In genomic region chr7:107465081-107465480, GRCm38 (mm10) we compare ENCODE assay signal across 20 mouse cellular contexts.
A peak's percentile ranks its signal among the peaks of the same experiment; 100 is the strongest.
DNase-seq lines count a peak whose midpoint lies in the region; ATAC-seq and TF ChIP-seq lines count a peak whose summit lies in the region.
"Had no signal": no experiment of that assay in that cellular context is flagged by ENCODE, and none has a peak within 500 bp of the region (broad histone marks: within the 10 kb centered on the region; RNA-seq: fewer than 3 reads in every experiment).

No protein-coding gene starts in this region.

- no peaks in the 10 kb centered on the region for H3K27me3 ChIP-seq in heart, embryonic 12.5 days (replicated peaks)
- no peaks in the 10 kb centered on the region for H3K27me3 ChIP-seq in intestine, postnatal 0 days (replicated peaks; ENCODE audit: control insufficient read depth, insufficient read depth, low read length)
- H3K27me3 ChIP-seq: intestine, embryonic 15.5 days had no signal

- WGBS in heart, embryonic 12.5 days = 68% methylated on average over 3 of the region's 3 CpGs
- 69% methylated on average over 3 of the region's 3 CpGs for WGBS in intestine, postnatal 0 days

- no peak overlapping the region for H3K4me3 ChIP-seq in heart, embryonic 12.5 days
- no peak overlapping the region for H3K4me3 ChIP-seq in intestine, postnatal 0 days (ENCODE audit: low read depth, low read length)
- H3K4me3 ChIP-seq: embryonic facial prominence, embryonic 10.5 days; intestine, embryonic 15.5 days had no signal

- H3K4me2 ChIP-seq in heart, embryonic 12.5 days = no peak overlapping the region
- H3K4me2 ChIP-seq in intestine, postnatal 0 days (replicated peaks; ENCODE audit: low read depth) = no peak overlapping the region
- H3K4me2 ChIP-seq: hindbrain, embryonic 14.5 days; intestine, embryonic 15.5 days had no signal

- H3K4me1 ChIP-seq in heart, embryonic 12.5 days (replicated peaks) = no peaks in the 10 kb centered on the region
- no peaks in the 10 kb centered on the region for H3K4me1 ChIP-seq in intestine, postnatal 0 days (replicated peaks; ENCODE audit: control insufficient read depth, insufficient read depth, low read length)
- H3K4me1 ChIP-seq: intestine, embryonic 15.5 days had no signal

- no peak for DNase-seq in cerebellum, adult 8-10 months
- DNase-seq in Muller cell, postnatal 12 days (ENCODE audit: inconsistent ontology term) = peak; percentile 11
- DNase-seq in cerebellum, adult 9-11 months = peak; percentile 73
- DNase-seq in cerebellum, postnatal 36 days = peak; percentile 62 to 63
- no peak for DNase-seq in adrenal gland, adult 2 months
- DNase-seq: adrenal gland, postnatal 14 days; B cell, adult 2 months; gastrocnemius, postnatal 36 days; heart, adult 11 months; heart, postnatal 10 days; kidney, adult 8-10 months had no signal

- TF ChIP-seq CTCF in intestine, postnatal 0 days (IDR thresholded peaks at IDR 0.05; ENCODE audit: low read depth) = no peak

- H3K9me3 ChIP-seq in heart, embryonic 12.5 days (replicated peaks) = no peaks in the 10 kb centered on the region
- no peaks in the 10 kb centered on the region for H3K9me3 ChIP-seq in intestine, postnatal 0 days (ENCODE audit: control insufficient read depth)
- H3K9me3 ChIP-seq: embryonic facial prominence, embryonic 10.5 days; intestine, embryonic 15.5 days had no signal

- no peaks in the 10 kb centered on the region for H3K36me3 ChIP-seq in heart, embryonic 12.5 days
- no peaks in the 10 kb centered on the region for H3K36me3 ChIP-seq in intestine, postnatal 0 days (ENCODE audit: control insufficient read depth, insufficient read depth)
- H3K36me3 ChIP-seq: embryonic facial prominence, embryonic 10.5 days; G1E; intestine, embryonic 15.5 days had no signal

- no peak overlapping the region for H3K27ac ChIP-seq in heart, embryonic 12.5 days (ENCODE audit: poor library complexity, severe bottlenecking)
- no peak overlapping the region for H3K27ac ChIP-seq in intestine, postnatal 0 days (ENCODE audit: low read depth, low read length)
- H3K27ac ChIP-seq: embryonic facial prominence, embryonic 10.5 days; hindbrain, embryonic 14.5 days; intestine, embryonic 15.5 days had no signal

- H3K9ac ChIP-seq in heart, embryonic 12.5 days = no peak overlapping the region
- H3K9ac ChIP-seq in intestine, postnatal 0 days (ENCODE audit: low read depth, low read length) = no peak overlapping the region
- H3K9ac ChIP-seq: hindbrain, embryonic 14.5 days; intestine, embryonic 15.5 days had no signal

- ATAC-seq in cerebellum, adult (ENCODE audit: insufficient number of reproducible peaks, low FRiP score, low TSS enrichment) = peak; percentile 58; the same call in 1 of the 2 replicates
- no peak for ATAC-seq in heart, embryonic 12.5 days (ENCODE audit: insufficient number of reproducible peaks, low FRiP score)
- ATAC-seq in intestine, postnatal 0 days = no peak
- ATAC-seq: CD4-positive, CD25-positive, alpha-beta regulatory T cell, adult 4 months; forebrain, embryonic 14.5 days; intestine, embryonic 15.5 days had no signal

Comparison
In these comparisons a context has a peak if more than half of its experiments do, and no peak if none do; other contexts are left out.
1. DNase-seq: peak in Muller cell, postnatal 12 days (single experiment), cerebellum, adult 9-11 months (single experiment) and cerebellum, postnatal 36 days (2 of 2); none in cerebellum, adult 8-10 months (single experiment) and adrenal gland, adult 2 months (single experiment).